Mouse (Mus musculus): ENCODE data around the gene Sugp1. TPM values are rescaled to one million over a fixed set of nuclear protein-coding genes. Genes with fewer than 3 reads are reported as not detected.

Sugp1 gene
- polyA plus RNA-seq, 1 experiment from 2014 or later = 17.7 TPM

- Histone ChIP-seq H3K9me3 (ENCODE audit: control insufficient read depth) (no peaks in the 10 kb centered on the region), H3K9ac (ENCODE audit: low read depth, low read length) (no peak overlapping the region), H3K27me3 (replicated peaks; ENCODE audit: control insufficient read depth, insufficient read depth, low read length) (peaks cover 44% of the 10 kb centered on the region), H3K36me3 (ENCODE audit: control insufficient read depth, insufficient read depth) (no peaks in the 10 kb centered on the region), H3K4me1 (replicated peaks; ENCODE audit: control insufficient read depth, insufficient read depth, low read length) (no peaks in the 10 kb centered on the region), H3K27ac (ENCODE audit: low read depth, low read length) (no peak overlapping the region), H3K4me3 (ENCODE audit: low read depth, low read length) (no peak overlapping the region), H3K4me2 (replicated peaks; ENCODE audit: low read depth) (no peak overlapping the region)
- WGBS = 62% methylated on average over 2 of the region's 2 CpGs
- ATAC-seq = no peak
- TF ChIP-seq CTCF (IDR thresholded peaks at IDR 0.05; ENCODE audit: low read depth) = no peak
These were observed 67.8 kb downstream of the Sugp1 start for GRCm38 (mm10) chr8:70110451-70110850.

DNA sequence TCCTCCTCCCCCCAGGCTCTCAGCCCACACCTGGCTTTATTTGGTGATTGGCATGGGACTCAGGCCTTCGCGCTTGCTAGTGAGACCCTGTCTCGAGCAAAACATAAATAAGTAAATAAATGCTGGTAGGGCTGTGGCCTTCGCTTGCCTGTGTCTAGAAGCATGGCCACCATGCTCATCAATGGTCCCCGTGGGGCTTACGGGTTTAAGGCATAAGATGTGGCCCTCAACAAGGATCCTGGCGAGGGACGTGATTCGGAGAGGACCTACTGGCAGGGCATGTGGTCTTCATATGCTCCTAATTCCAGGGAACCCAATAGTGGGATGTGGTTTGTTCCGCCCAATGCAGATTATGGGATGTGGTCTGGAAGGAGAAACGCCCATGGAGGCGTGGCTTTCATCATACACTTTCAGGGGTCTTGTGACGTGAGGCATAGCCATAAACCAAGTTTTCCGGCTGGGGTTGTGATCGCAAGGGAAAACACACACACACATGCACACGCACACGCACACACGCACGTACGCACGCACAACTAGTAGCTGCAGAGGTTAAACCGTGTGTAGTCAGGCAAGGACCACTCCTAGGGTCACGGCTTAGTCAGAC lies 68.7 kb downstream of the Sugp1 start:
- Histone ChIP-seq H3K9ac (ENCODE audit: low read depth, low read length) (no peak overlapping the region), H3K27me3 (replicated peaks; ENCODE audit: control insufficient read depth, insufficient read depth, low read length) (peaks cover 45% of the 10 kb centered on the region), H3K4me3 (ENCODE audit: low read depth, low read length) (no peak overlapping the region), H3K4me2 (replicated peaks; ENCODE audit: low read depth) (no peak overlapping the region), H3K27ac (ENCODE audit: low read depth, low read length) (no peak overlapping the region), H3K36me3 (ENCODE audit: control insufficient read depth, insufficient read depth) (no peaks in the 10 kb centered on the region), H3K4me1 (replicated peaks; ENCODE audit: control insufficient read depth, insufficient read depth, low read length) (no peaks in the 10 kb centered on the region), H3K9me3 (ENCODE audit: control insufficient read depth) (no peaks in the 10 kb centered on the region)
- WGBS = 46% methylated on average over 23 of the region's 23 CpGs
- TF ChIP-seq CTCF (IDR thresholded peaks at IDR 0.05; ENCODE audit: low read depth) = no peak
- no peak for ATAC-seq

- no peak for ATAC-seq
- peaks cover 45% of the 10 kb centered on the region for H3K27me3 ChIP-seq (replicated peaks; ENCODE audit: control insufficient read depth, insufficient read depth, low read length)
- H3K4me3 ChIP-seq (ENCODE audit: low read depth, low read length) = no peak overlapping the region
- H3K4me2 ChIP-seq (replicated peaks; ENCODE audit: low read depth) = no peak overlapping the region
- no peaks in the 10 kb centered on the region for H3K9me3 ChIP-seq (ENCODE audit: control insufficient read depth)
- H3K27ac ChIP-seq (ENCODE audit: low read depth, low read length) = no peak overlapping the region
- 9% methylated on average over 43 of the region's 43 CpGs for WGBS
- no peak for TF ChIP-seq CTCF (IDR thresholded peaks at IDR 0.05; ENCODE audit: low read depth)
- no peaks in the 10 kb centered on the region for H3K36me3 ChIP-seq (ENCODE audit: control insufficient read depth, insufficient read depth)
- H3K9ac ChIP-seq (ENCODE audit: low read depth, low read length) = no peak overlapping the region
- no peaks in the 10 kb centered on the region for H3K4me1 ChIP-seq (replicated peaks; ENCODE audit: control insufficient read depth, insufficient read depth, low read length)
These were observed 69.9 kb downstream of the Sugp1 start for GRCm38 (mm10) chr8:70112401-70113016.

GRCm38 (mm10) chr8:70114488-70114887 lies 71.9 kb downstream of the Sugp1 start:
- no peaks in the 10 kb centered on the region for H3K4me1 ChIP-seq (replicated peaks; ENCODE audit: control insufficient read depth, insufficient read depth, low read length)
- no peak for ATAC-seq
- H3K9me3 ChIP-seq (ENCODE audit: control insufficient read depth) = no peaks in the 10 kb centered on the region
- no peak for TF ChIP-seq CTCF (IDR thresholded peaks at IDR 0.05; ENCODE audit: low read depth)
- H3K4me3 ChIP-seq (ENCODE audit: low read depth, low read length) = no peak overlapping the region
- H3K9ac ChIP-seq (ENCODE audit: low read depth, low read length) = no peak overlapping the region
- WGBS = 27% methylated on average over 6 of the region's 6 CpGs
- no peak overlapping the region for H3K4me2 ChIP-seq (replicated peaks; ENCODE audit: low read depth)
- peaks cover 53% of the 10 kb centered on the region for H3K27me3 ChIP-seq (replicated peaks; ENCODE audit: control insufficient read depth, insufficient read depth, low read length)
- no peaks in the 10 kb centered on the region for H3K36me3 ChIP-seq (ENCODE audit: control insufficient read depth, insufficient read depth)
- H3K27ac ChIP-seq (ENCODE audit: low read depth, low read length) = no peak overlapping the region

DNA sequence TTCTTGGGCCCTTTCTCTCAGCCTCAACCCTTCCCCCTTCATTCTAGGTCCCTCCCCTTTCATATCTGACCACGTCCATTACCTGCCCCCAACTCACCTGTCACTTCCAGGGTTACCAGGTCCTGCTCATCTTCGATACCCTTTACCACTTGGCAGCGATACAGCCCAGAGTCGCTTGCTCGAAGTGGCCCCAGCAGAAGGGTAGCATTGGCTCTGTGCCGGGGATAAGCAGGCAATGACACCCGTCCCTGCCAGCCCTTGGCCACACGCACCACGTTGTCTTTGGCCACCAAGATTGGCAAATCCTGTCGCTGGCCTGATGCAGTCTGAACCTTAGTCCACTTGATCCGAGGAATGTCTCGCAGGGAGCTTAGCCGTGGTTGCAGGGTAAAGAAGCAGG lies 72.3 kb downstream of the Sugp1 start:
- Histone ChIP-seq H3K4me2 (replicated peaks; ENCODE audit: low read depth) (no peak overlapping the region), H3K27ac (ENCODE audit: low read depth, low read length) (no peak overlapping the region), H3K4me1 (replicated peaks; ENCODE audit: control insufficient read depth, insufficient read depth, low read length) (no peaks in the 10 kb centered on the region), H3K36me3 (ENCODE audit: control insufficient read depth, insufficient read depth) (no peaks in the 10 kb centered on the region), H3K9ac (ENCODE audit: low read depth, low read length) (no peak overlapping the region), H3K9me3 (ENCODE audit: control insufficient read depth) (no peaks in the 10 kb centered on the region), H3K4me3 (ENCODE audit: low read depth, low read length) (no peak overlapping the region), H3K27me3 (replicated peaks; ENCODE audit: control insufficient read depth, insufficient read depth, low read length) (peaks cover 55% of the 10 kb centered on the region)
- no peak for ATAC-seq
- 65% methylated on average over 13 of the region's 13 CpGs for WGBS
- TF ChIP-seq CTCF (IDR thresholded peaks at IDR 0.05; ENCODE audit: low read depth) = no peak

DNA sequence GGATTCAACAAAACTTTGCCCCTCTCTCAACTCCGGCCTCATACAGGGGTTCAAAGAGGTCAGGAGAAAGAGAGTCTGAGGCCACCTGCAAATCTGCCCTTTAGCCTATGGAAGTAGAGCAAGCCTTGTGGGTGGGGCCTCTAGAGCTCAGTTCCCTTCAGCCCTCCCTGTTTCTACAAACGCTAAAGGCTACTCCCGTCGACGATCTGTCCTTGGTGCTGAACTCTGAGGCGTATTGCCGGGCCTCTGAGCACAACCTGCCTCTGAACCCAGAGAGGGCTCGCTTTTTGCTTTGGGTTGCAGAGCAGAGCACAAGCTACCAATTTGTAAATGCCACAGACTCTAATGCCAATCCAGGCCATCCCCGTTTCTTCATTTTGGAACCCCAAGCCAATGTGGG lies 75.0 kb downstream of the Sugp1 start:
- WGBS = 8% methylated on average over 9 of the region's 9 CpGs
- Histone ChIP-seq H3K4me2 (replicated peaks; ENCODE audit: low read depth) (no peak overlapping the region), H3K4me3 (ENCODE audit: low read depth, low read length) (no peak overlapping the region), H3K9ac (ENCODE audit: low read depth, low read length) (no peak overlapping the region), H3K9me3 (ENCODE audit: control insufficient read depth) (no peaks in the 10 kb centered on the region), H3K4me1 (replicated peaks; ENCODE audit: control insufficient read depth, insufficient read depth, low read length) (no peaks in the 10 kb centered on the region), H3K27me3 (replicated peaks; ENCODE audit: control insufficient read depth, insufficient read depth, low read length) (peaks cover 43% of the 10 kb centered on the region), H3K27ac (ENCODE audit: low read depth, low read length) (no peak overlapping the region), H3K36me3 (ENCODE audit: control insufficient read depth, insufficient read depth) (no peaks in the 10 kb centered on the region)
- ATAC-seq = no peak
- TF ChIP-seq CTCF (IDR thresholded peaks at IDR 0.05; ENCODE audit: low read depth) = no peak
